Mouse (Mus musculus) spleen, adult 2 months (tissue): ENCODE results near the gene Morn3.

ENCODE experiments used
- CTCF ChIP-seq: fragments of 200-500 bp; IDR thresholded peaks from 2 replicates; pipeline ENCODE4 v1.5.1; 2011; ENCODE audit warnings: mild to moderate bottlenecking, inconsistent platforms; ENCODE audit not compliant: insufficient read depth, insufficient read length, insufficient replicate concordance; ENCODE audit errors: extremely low read depth
- POLR2A ChIP-seq: fragments of 200-500 bp; IDR thresholded peaks from 2 replicates; pipeline ENCODE4 v1.6.1; 2011; ENCODE audit warnings: low read depth, low read length, inconsistent platforms

- TF ChIP-seq POLR2A (no peak), CTCF (no peak)
Measured at GRCm38 (mm10) chr5:123027436-123027835, 19.4 kb downstream of the Morn3 start.
